Mouse (Mus musculus): ENCODE measurements at regions not wholly inside any gene's neighbourhood (a gene's known extent, or its start where the extent isn't known, plus 50 kb on each side); places are given as distances from the start of the nearest gene placed in this dataset.

DNA sequence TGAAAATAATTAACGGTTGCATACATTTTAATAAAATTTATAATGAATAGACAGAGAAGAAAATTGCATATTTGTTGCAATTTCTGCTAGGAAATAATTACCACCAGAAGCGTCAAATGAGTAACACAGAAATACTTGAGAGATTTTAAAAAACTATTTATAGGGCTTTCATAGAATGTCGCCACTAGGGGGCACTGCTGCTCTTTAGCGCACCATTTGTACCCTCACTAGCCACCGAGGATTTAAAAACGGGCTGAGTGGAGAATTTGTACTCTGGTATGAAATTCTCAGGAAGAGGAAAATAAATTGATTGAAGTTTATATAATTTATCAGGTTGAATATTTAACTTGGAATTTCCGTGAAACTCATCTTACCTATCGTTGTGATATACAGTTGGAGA lies 77.3 kb upstream of the Tmprss15 start:
- no peak for TF ChIP-seq TCF12 (IDR thresholded peaks at IDR 0.05; ENCODE audit: low read depth, low read length)
- TF ChIP-seq CTCF (IDR thresholded peaks at IDR 0.05 in 2 of 3, conservative IDR thresholded peaks at IDR 0.05 in 1 of 3; ENCODE audit: control insufficient read depth in 1 of 3, insufficient read depth in 1 of 3, low read depth in 2 of 3, low read length in 3 of 3, poor library complexity in 1 of 3, severe bottlenecking in 1 of 3): peak; percentile 63 to 77 (median 75)
- TF ChIP-seq POLR2A (IDR thresholded peaks at IDR 0.05; ENCODE audit: control insufficient read depth in 1 of 2, insufficient read depth in 1 of 2, low read depth in 1 of 2, low read length in 2 of 2, poor library complexity in 1 of 2): no peak
- no peak for TF ChIP-seq POLR2AphosphoS2 (IDR thresholded peaks at IDR 0.05; ENCODE audit: low read length)
- no peak for TF ChIP-seq ZKSCAN1 (IDR thresholded peaks at IDR 0.05; ENCODE audit: low read depth, low read length)
- TF ChIP-seq EP300 (IDR thresholded peaks at IDR 0.05; ENCODE audit: low read depth in 1 of 2, low read length in 2 of 2): no peak
- TF ChIP-seq ELF1 (IDR thresholded peaks at IDR 0.05; ENCODE audit: low read depth, low read length): no peak
- no peak for TF ChIP-seq CHD1 (IDR thresholded peaks at IDR 0.05; ENCODE audit: low read depth, low read length)
